Mouse (Mus musculus): ENCODE measurements at regions not wholly inside any gene's neighbourhood (a gene's known extent, or its start where the extent isn't known, plus 50 kb on each side); places are given as distances from the start of the nearest gene placed in this dataset.

GRCm38 (mm10) chr4:137216908-137217497 is 60.3 kb upstream of the Wnt4 start:
- no peak for ATAC-seq (ENCODE audit: insufficient number of reproducible peaks, insufficient read depth, low FRiP score, low TSS enrichment, low read depth)
- peaks cover 11% of the 10 kb centered on the region for H3K4me1 ChIP-seq
- WGBS, result 71% methylated on average over 9 of the region's 9 CpGs
- H3K4me2 ChIP-seq, result no peak overlapping the region
- H3K4me3 ChIP-seq, result no peak overlapping the region
- no peak overlapping the region for H3K27ac ChIP-seq
- H3K9ac ChIP-seq, result no peak overlapping the region
- H3K36me3 ChIP-seq, result no peaks in the 10 kb centered on the region
- H3K9me3 ChIP-seq, result no peaks in the 10 kb centered on the region
- H3K27me3 ChIP-seq, result no peaks in the 10 kb centered on the region

GRCm38 (mm10) chr4:137214573-137214972 is 62.7 kb upstream of the Wnt4 start:
- peaks cover 20% of the 10 kb centered on the region for H3K4me1 ChIP-seq
- WGBS, result 76% methylated on average over 8 of the region's 8 CpGs
- H3K27ac ChIP-seq, result no peak overlapping the region
- H3K9me3 ChIP-seq, result no peaks in the 10 kb centered on the region
- no peak overlapping the region for H3K4me3 ChIP-seq
- H3K4me2 ChIP-seq, result no peak overlapping the region
- no peak for ATAC-seq (ENCODE audit: insufficient number of reproducible peaks, insufficient read depth, low FRiP score, low TSS enrichment, low read depth)
- H3K9ac ChIP-seq, result no peak overlapping the region
- H3K27me3 ChIP-seq, result no peaks in the 10 kb centered on the region
- H3K36me3 ChIP-seq, result no peaks in the 10 kb centered on the region

- Histone ChIP-seq H3K4me3 (no peak overlapping the region), H3K9me3 (no peaks in the 10 kb centered on the region), H3K36me3 (no peaks in the 10 kb centered on the region), H3K27me3 (no peaks in the 10 kb centered on the region), H3K9ac (no peak overlapping the region), H3K4me1 (peaks cover 20% of the 10 kb centered on the region), H3K27ac (no peak overlapping the region), H3K4me2 (no peak overlapping the region)
- 52% methylated on average over 9 of the region's 9 CpGs for WGBS
- no peak for ATAC-seq (ENCODE audit: insufficient number of reproducible peaks, insufficient read depth, low FRiP score, low TSS enrichment, low read depth)
These were observed 64.4 kb upstream of the Wnt4 start for GRCm38 (mm10) chr4:137212846-137213245.

GRCm38 (mm10) chr4:137212106-137212505 is 65.2 kb upstream of the Wnt4 start:
- no peak for ATAC-seq (ENCODE audit: insufficient number of reproducible peaks, insufficient read depth, low FRiP score, low TSS enrichment, low read depth)
- no peak overlapping the region for H3K4me3 ChIP-seq
- no peak overlapping the region for H3K4me2 ChIP-seq
- no peaks in the 10 kb centered on the region for H3K36me3 ChIP-seq
- H3K4me1 ChIP-seq, result peaks cover 27% of the 10 kb centered on the region
- 0 out of 2 replicates have a peak overlapping the region, but pooled peaks have one; percentile 12 for H3K9ac ChIP-seq
- no peaks in the 10 kb centered on the region for H3K27me3 ChIP-seq
- 53% methylated on average over 14 of the region's 14 CpGs for WGBS
- peak overlapping the region; percentile 73; the same call in 1 of the 2 replicates for H3K27ac ChIP-seq
- H3K9me3 ChIP-seq, result no peaks in the 10 kb centered on the region

- H3K9me3 ChIP-seq, result no peaks in the 10 kb centered on the region
- ATAC-seq (ENCODE audit: insufficient number of reproducible peaks, insufficient read depth, low FRiP score, low TSS enrichment, low read depth), result no peak
- H3K4me1 ChIP-seq, result peaks cover 29% of the 10 kb centered on the region
- H3K4me2 ChIP-seq, result no peak overlapping the region
- no peaks in the 10 kb centered on the region for H3K36me3 ChIP-seq
- H3K27me3 ChIP-seq, result no peaks in the 10 kb centered on the region
- H3K27ac ChIP-seq, result peak overlapping the region; percentile 73; the same call in 1 of the 2 replicates
- WGBS, result 67% methylated on average over 4 of the region's 4 CpGs
- H3K4me3 ChIP-seq, result no peak overlapping the region
- no peak overlapping the region for H3K9ac ChIP-seq
These were observed 66.0 kb upstream of the Wnt4 start for GRCm38 (mm10) chr4:137211288-137211687.

- no peak overlapping the region for H3K9ac ChIP-seq
- peaks cover 29% of the 10 kb centered on the region for H3K4me1 ChIP-seq
- no peaks in the 10 kb centered on the region for H3K9me3 ChIP-seq
- no peaks in the 10 kb centered on the region for H3K27me3 ChIP-seq
- no peaks in the 10 kb centered on the region for H3K36me3 ChIP-seq
- H3K27ac ChIP-seq, result no peak overlapping the region
- no peak overlapping the region for H3K4me3 ChIP-seq
- WGBS, result 79% methylated on average over 4 of the region's 4 CpGs
- no peak overlapping the region for H3K4me2 ChIP-seq
- no peak for ATAC-seq (ENCODE audit: insufficient number of reproducible peaks, insufficient read depth, low FRiP score, low TSS enrichment, low read depth)
These were observed 66.8 kb upstream of the Wnt4 start for GRCm38 (mm10) chr4:137210525-137210924.

GRCm38 (mm10) chr4:137200968-137201367 is 76.3 kb upstream of the Wnt4 start:
- Histone ChIP-seq H3K4me3 (no peak overlapping the region), H3K4me1 (peaks cover 39% of the 10 kb centered on the region), H3K36me3 (no peaks in the 10 kb centered on the region), H3K27ac (peak overlapping the region; percentile 28; the same call in 1 of the 2 replicates), H3K9me3 (no peaks in the 10 kb centered on the region), H3K9ac (0 out of 2 replicates have a peak overlapping the region, but pooled peaks have one; percentile 28), H3K4me2 (no peak overlapping the region), H3K27me3 (no peaks in the 10 kb centered on the region)
- no peak for ATAC-seq (ENCODE audit: insufficient number of reproducible peaks, insufficient read depth, low FRiP score, low TSS enrichment, low read depth)
- 71% methylated on average over 7 of the region's 7 CpGs for WGBS

GRCm38 (mm10) chr4:137200426-137200825 is 76.9 kb upstream of the Wnt4 start:
- 45% methylated on average over 9 of the region's 9 CpGs for WGBS
- no peaks in the 10 kb centered on the region for H3K9me3 ChIP-seq
- no peak overlapping the region for H3K4me2 ChIP-seq

GRCm38 (mm10) chr4:137196491-137196974 is 80.8 kb upstream of the Wnt4 start:
- no peak for ATAC-seq (ENCODE audit: insufficient number of reproducible peaks, insufficient read depth, low FRiP score, low TSS enrichment, low read depth)
- H3K4me3 ChIP-seq, result no peak overlapping the region
- no peaks in the 10 kb centered on the region for H3K27me3 ChIP-seq
- no peak overlapping the region for H3K9ac ChIP-seq
- no peak overlapping the region for H3K4me2 ChIP-seq
- no peaks in the 10 kb centered on the region for H3K9me3 ChIP-seq
- H3K27ac ChIP-seq, result no peak overlapping the region
- peaks cover 30% of the 10 kb centered on the region for H3K4me1 ChIP-seq
- H3K36me3 ChIP-seq, result no peaks in the 10 kb centered on the region
- 32% methylated on average over 5 of the region's 5 CpGs for whole genome bisulfite sequencing

More at GRCm38 (mm10) chr4:137200426-137200825, 76.9 kb upstream of the Wnt4 start:
- Histone ChIP-seq H3K36me3 (no peaks in the 10 kb centered on the region), H3K9ac (0 out of 2 replicates have a peak overlapping the region, but pooled peaks have one; percentile 28), H3K4me1 (peaks cover 39% of the 10 kb centered on the region), H3K4me3 (no peak overlapping the region), H3K27ac (no peak overlapping the region), H3K27me3 (no peaks in the 10 kb centered on the region)
- ATAC-seq (ENCODE audit: insufficient number of reproducible peaks, insufficient read depth, low FRiP score, low TSS enrichment, low read depth), result no peak

GRCm38 (mm10) chr4:137194106-137194505 is 83.2 kb upstream of the Wnt4 start:
- Histone ChIP-seq H3K9ac (no peak overlapping the region), H3K27ac (no peak overlapping the region), H3K4me3 (no peak overlapping the region), H3K4me2 (no peak overlapping the region), H3K36me3 (no peaks in the 10 kb centered on the region), H3K9me3 (no peaks in the 10 kb centered on the region), H3K27me3 (no peaks in the 10 kb centered on the region), H3K4me1 (peaks cover 27% of the 10 kb centered on the region)
- no peak for ATAC-seq (ENCODE audit: insufficient number of reproducible peaks, insufficient read depth, low FRiP score, low TSS enrichment, low read depth)
- WGBS, result 78% methylated on average over 11 of the region's 11 CpGs

- Histone ChIP-seq H3K4me1 (peaks cover 11% of the 10 kb centered on the region), H3K27me3 (no peaks in the 10 kb centered on the region), H3K36me3 (no peaks in the 10 kb centered on the region), H3K27ac (no peak overlapping the region), H3K9me3 (no peaks in the 10 kb centered on the region), H3K4me2 (no peak overlapping the region), H3K4me3 (no peak overlapping the region), H3K9ac (no peak overlapping the region)
- ATAC-seq (ENCODE audit: insufficient number of reproducible peaks, insufficient read depth, low FRiP score, low TSS enrichment, low read depth), result no peak
- WGBS, result 73% methylated on average over 10 of the region's 10 CpGs
These were observed 86.7 kb upstream of the Wnt4 start for GRCm38 (mm10) chr4:137190625-137191024.

GRCm38 (mm10) chr4:137189801-137190200 is 87.5 kb upstream of the Wnt4 start:
- ATAC-seq (ENCODE audit: insufficient number of reproducible peaks, insufficient read depth, low FRiP score, low TSS enrichment, low read depth), result no peak
- Histone ChIP-seq H3K9ac (no peak overlapping the region), H3K4me3 (no peak overlapping the region), H3K4me1 (peaks cover 11% of the 10 kb centered on the region), H3K27me3 (no peaks in the 10 kb centered on the region), H3K27ac (no peak overlapping the region), H3K9me3 (no peaks in the 10 kb centered on the region), H3K36me3 (no peaks in the 10 kb centered on the region), H3K4me2 (no peak overlapping the region)
- WGBS, result 93% methylated on average over 4 of the region's 4 CpGs
